Comparison of ENCODE assay signal across 8 mouse cellular contexts in the genomic region with DNA sequence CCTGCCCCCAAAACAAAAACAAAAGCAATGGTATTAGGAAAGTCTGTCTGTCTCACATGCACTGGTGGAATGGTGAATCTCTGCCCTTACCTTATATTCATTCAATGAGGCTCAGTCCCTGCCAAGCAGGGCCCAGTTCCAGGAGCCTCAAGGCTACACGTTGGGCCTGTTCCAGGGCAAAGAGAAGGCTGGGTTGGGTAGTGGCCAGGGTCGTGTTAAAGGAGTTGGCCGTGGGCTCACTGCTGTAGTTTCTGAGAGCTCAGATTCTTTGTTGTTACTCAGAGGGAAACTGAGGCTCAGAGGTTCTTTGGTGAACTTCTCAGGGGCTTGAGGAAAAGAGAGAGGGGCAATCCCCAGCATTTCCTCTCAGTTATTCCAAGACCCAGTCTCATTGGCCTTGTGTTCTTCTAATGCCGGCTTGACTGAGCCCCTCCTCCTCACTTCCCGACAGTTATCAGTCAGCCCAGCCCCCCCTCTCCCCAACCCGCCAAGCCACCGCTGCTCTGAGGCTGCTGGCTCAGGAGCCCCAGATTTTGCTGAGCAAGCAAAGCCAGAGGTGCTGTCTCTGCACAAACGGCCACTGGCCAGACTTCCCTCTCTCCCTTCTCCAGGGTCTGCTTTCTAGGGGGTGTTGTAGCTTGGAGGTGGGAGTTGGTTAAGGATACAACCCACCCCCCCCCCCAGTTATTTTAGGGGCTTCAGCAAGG. TPM values are rescaled to one million over a fixed set of nuclear protein-coding genes. Genes with fewer than 3 reads are reported as not detected.
DNase-seq lines count a peak whose midpoint lies in the region; ATAC-seq and TF ChIP-seq lines count a peak whose summit lies in the region.

No protein-coding gene starts in this region.

- H3K27me3 ChIP-seq in forebrain, embryonic 16.5 days (replicated peaks; ENCODE audit: control insufficient read depth, insufficient read depth, low read length): no peaks in the 10 kb centered on the region
- H3K27me3 ChIP-seq in hindbrain, embryonic 16.5 days (replicated peaks; ENCODE audit: control insufficient read depth, insufficient read depth, low read length): no peaks in the 10 kb centered on the region
- no peaks in the 10 kb centered on the region for H3K27me3 ChIP-seq in liver, embryonic 12.5 days (replicated peaks)
- H3K27me3 ChIP-seq in stomach, postnatal 0 days (ENCODE audit: control insufficient read depth, insufficient read depth, low read length): no peaks in the 10 kb centered on the region

- no peak overlapping the region for H3K9ac ChIP-seq in forebrain, embryonic 16.5 days (replicated peaks; ENCODE audit: low read depth, low read length)
- H3K9ac ChIP-seq in hindbrain, embryonic 16.5 days (ENCODE audit: low read depth, low read length): 0 out of 2 replicates have a peak overlapping the region, but pooled peaks have one; percentile 2
- peak overlapping the region; percentile 29; the same call in 1 of the 2 replicates for H3K9ac ChIP-seq in liver, embryonic 12.5 days
- no peak overlapping the region for H3K9ac ChIP-seq in stomach, postnatal 0 days (ENCODE audit: low read length)

- no peak overlapping the region for H3K27ac ChIP-seq in forebrain, embryonic 16.5 days (ENCODE audit: low read length)
- peak overlapping the region; percentile 64; the same call in 1 of the 2 replicates for H3K27ac ChIP-seq in hindbrain, embryonic 16.5 days (ENCODE audit: low read depth, low read length)
- peak overlapping the region; percentile 67 for H3K27ac ChIP-seq in liver, embryonic 12.5 days
- 0 out of 2 replicates have a peak overlapping the region, but pooled peaks have one; percentile 45 for H3K27ac ChIP-seq in stomach, postnatal 0 days (replicated peaks)

- no peak for TF ChIP-seq CTCF in stomach, postnatal 0 days (IDR thresholded peaks at IDR 0.05; ENCODE audit: low read depth)

- no peak overlapping the region for H3K4me2 ChIP-seq in forebrain, embryonic 16.5 days (ENCODE audit: low read length)
- peak overlapping the region; percentile 12; the same call in 1 of the 2 replicates for H3K4me2 ChIP-seq in hindbrain, embryonic 16.5 days (ENCODE audit: low read length)
- H3K4me2 ChIP-seq in liver, embryonic 12.5 days: peak overlapping the region; percentile 23
- H3K4me2 ChIP-seq in stomach, postnatal 0 days (replicated peaks; ENCODE audit: low read depth): no peak overlapping the region

- DNase-seq in layer of hippocampus, adult 9-11 months: peak; percentile 86
- no peak for DNase-seq in layer of hippocampus, adult 8-10 months (ENCODE audit: low spot score in 2 of 2)
- DNase-seq in adrenal gland, adult (ENCODE audit: inconsistent age in 2 of 2, low spot score in 1 of 2): peak; percentile 86 to 96
- no peak for DNase-seq in stomach, postnatal 0 days (ENCODE audit: low spot score)
- no peak for DNase-seq in spleen, postnatal 4 days (ENCODE audit: low spot score in 2 of 2)

- peak; percentile 63 for ATAC-seq in forebrain, embryonic 16.5 days
- ATAC-seq in hindbrain, embryonic 16.5 days: peak; percentile 73
- ATAC-seq in liver, embryonic 12.5 days: peak; percentile 30; the same call in 1 of the 2 replicates
- ATAC-seq in stomach, postnatal 0 days (ENCODE audit: low FRiP score, low TSS enrichment): no peak

- H3K4me3 ChIP-seq in forebrain, embryonic 16.5 days (replicated peaks; ENCODE audit: low read length): no peak overlapping the region
- no peak overlapping the region for H3K4me3 ChIP-seq in hindbrain, embryonic 16.5 days (ENCODE audit: low read length)
- H3K4me3 ChIP-seq in liver, embryonic 12.5 days: no peak overlapping the region
- no peak overlapping the region for H3K4me3 ChIP-seq in stomach, postnatal 0 days (ENCODE audit: low read depth, low read length)

- H3K36me3 ChIP-seq in forebrain, embryonic 16.5 days (ENCODE audit: control insufficient read depth, insufficient read depth): no peaks in the 10 kb centered on the region
- H3K36me3 ChIP-seq in hindbrain, embryonic 16.5 days (ENCODE audit: control insufficient read depth, insufficient read depth, low read length): no peaks in the 10 kb centered on the region
- H3K36me3 ChIP-seq in liver, embryonic 12.5 days: peaks cover 99% of the 10 kb centered on the region
- H3K36me3 ChIP-seq in stomach, postnatal 0 days (ENCODE audit: control insufficient read depth, insufficient read depth, low read length): no peaks in the 10 kb centered on the region; the same call in 1 of the 2 replicates

- TF ChIP-seq EP300 in stomach, postnatal 0 days (optimal IDR thresholded peaks at IDR 0.05): no peak

- 14% methylated on average over 8 of the region's 8 CpGs for WGBS in forebrain, embryonic 16.5 days
- 17% methylated on average over 8 of the region's 8 CpGs for WGBS in hindbrain, embryonic 16.5 days
- 16% methylated on average over 8 of the region's 8 CpGs for WGBS in liver, embryonic 12.5 days (ENCODE audit: insufficient replicate concordance)
- WGBS in stomach, postnatal 0 days: 11% methylated on average over 8 of the region's 8 CpGs

- H3K9me3 ChIP-seq in forebrain, embryonic 16.5 days (ENCODE audit: control insufficient read depth, low read length): no peaks in the 10 kb centered on the region
- H3K9me3 ChIP-seq in hindbrain, embryonic 16.5 days (ENCODE audit: control insufficient read depth, low read length): no peaks in the 10 kb centered on the region
- no peaks in the 10 kb centered on the region for H3K9me3 ChIP-seq in liver, embryonic 12.5 days (replicated peaks)
- no peaks in the 10 kb centered on the region for H3K9me3 ChIP-seq in stomach, postnatal 0 days (ENCODE audit: control insufficient read depth, low read length)

- H3K4me1 ChIP-seq in forebrain, embryonic 16.5 days (replicated peaks; ENCODE audit: control insufficient read depth, insufficient read depth, low read length): peaks cover 10% of the 10 kb centered on the region
- H3K4me1 ChIP-seq in hindbrain, embryonic 16.5 days (ENCODE audit: control insufficient read depth, insufficient read depth, low read depth, low read length): peaks cover 13% of the 10 kb centered on the region
- H3K4me1 ChIP-seq in liver, embryonic 12.5 days: peaks cover 63% of the 10 kb centered on the region
- peaks cover 6% of the 10 kb centered on the region; the same call in 1 of the 2 replicates for H3K4me1 ChIP-seq in stomach, postnatal 0 days (replicated peaks; ENCODE audit: control insufficient read depth, insufficient read depth)

RNA-seq across cellular contexts. Expression of gene Fads3, which starts 16.0 kb away (rescaled TPM):
- 10 to 100 TPM; 23.6 to 33.3 (median 25.8) TPM for total RNA-seq in layer of hippocampus, adult 8-10 months (2022)
- 14.1 and 20.9 TPM in 2 replicates for polyA plus RNA-seq in forebrain, embryonic 16.5 days (2015; fragmentation: Nextera tagmentation; extraction: Ambion mirVana)
- 39.7 and 42.1 TPM in 2 replicates for polyA plus RNA-seq in hindbrain, embryonic 16.5 days (2015; fragmentation: Nextera tagmentation; extraction: Ambion mirVana)
- 6.9 and 10.0 TPM in 2 replicates for polyA plus RNA-seq in liver, embryonic 12.5 days (2016; fragmentation: Nextera tagmentation; extraction: Ambion mirVana)
- 27.5 and 31.2 TPM in 2 replicates for polyA plus RNA-seq in stomach, postnatal 0 days (2015; fragmentation: Nextera tagmentation; extraction: Ambion mirVana)

RNA-seq across cellular contexts. Expression of gene Rab3il1, which starts 23.9 kb away (rescaled TPM):
- 10 to 100 TPM in 3 of 4 experiments, 1 to 10 TPM in 1; 9.4 to 20.4 (median 14.0) TPM for total RNA-seq in layer of hippocampus, adult 8-10 months (2022)
- polyA plus RNA-seq in forebrain, embryonic 16.5 days (2015; fragmentation: Nextera tagmentation; extraction: Ambion mirVana): 18.0 and 18.4 TPM in 2 replicates
- 22.1 and 25.6 TPM in 2 replicates for polyA plus RNA-seq in hindbrain, embryonic 16.5 days (2015; fragmentation: Nextera tagmentation; extraction: Ambion mirVana)
- 189 and 191 TPM in 2 replicates for polyA plus RNA-seq in liver, embryonic 12.5 days (2016; fragmentation: Nextera tagmentation; extraction: Ambion mirVana)
- 14.7 and 14.8 TPM in 2 replicates for polyA plus RNA-seq in stomach, postnatal 0 days (2015; fragmentation: Nextera tagmentation; extraction: Ambion mirVana)

RNA-seq across cellular contexts. Expression of gene Best1, which starts 23.9 kb away (rescaled TPM):
- total RNA-seq in layer of hippocampus, adult 8-10 months (2022): 1 to 10 TPM in 2 of 4 experiments, under 1 TPM in 2; 0.76 to 2.1 (median 1.1) TPM
- 1.2 and 1.5 TPM in 2 replicates for polyA plus RNA-seq in forebrain, embryonic 16.5 days (2015; fragmentation: Nextera tagmentation; extraction: Ambion mirVana)
- polyA plus RNA-seq in hindbrain, embryonic 16.5 days (2015; fragmentation: Nextera tagmentation; extraction: Ambion mirVana): 2.5 and 3.2 TPM in 2 replicates
- 0.17 and 0.32 TPM in 2 replicates for polyA plus RNA-seq in liver, embryonic 12.5 days (2016; fragmentation: Nextera tagmentation; extraction: Ambion mirVana)
- polyA plus RNA-seq in stomach, postnatal 0 days (2015; fragmentation: Nextera tagmentation; extraction: Ambion mirVana): 0.36 and 0.58 TPM in 2 replicates

RNA-seq across cellular contexts. Expression of gene Fth1, which starts 44.9 kb away (rescaled TPM):
- total RNA-seq in layer of hippocampus, adult 8-10 months (2022): 1,000 to 10,000 TPM; 3,051 to 4,196 (median 3,526) TPM
- polyA plus RNA-seq in forebrain, embryonic 16.5 days (2015; fragmentation: Nextera tagmentation; extraction: Ambion mirVana): 1,497 and 1,681 TPM in 2 replicates
- polyA plus RNA-seq in hindbrain, embryonic 16.5 days (2015; fragmentation: Nextera tagmentation; extraction: Ambion mirVana): 1,751 and 1,961 TPM in 2 replicates
- polyA plus RNA-seq in liver, embryonic 12.5 days (2016; fragmentation: Nextera tagmentation; extraction: Ambion mirVana): 5,199 and 5,262 TPM in 2 replicates
- 2,976 and 2,992 TPM in 2 replicates for polyA plus RNA-seq in stomach, postnatal 0 days (2015; fragmentation: Nextera tagmentation; extraction: Ambion mirVana)

Comparison
In these comparisons a context has a peak if more than half of its experiments do, and no peak if none do; other contexts are left out.
1. DNase-seq: peak in layer of hippocampus, adult 9-11 months (single experiment) and adrenal gland, adult (2 of 2); none in layer of hippocampus, adult 8-10 months (0 of 2), stomach, postnatal 0 days (single experiment) and spleen, postnatal 4 days (0 of 2).
2. H3K4me2 ChIP-seq: peak in hindbrain, embryonic 16.5 days (single experiment) and liver, embryonic 12.5 days (single experiment); none in forebrain, embryonic 16.5 days (single experiment) and stomach, postnatal 0 days (single experiment).
3. H3K9ac ChIP-seq: peak in hindbrain, embryonic 16.5 days (single experiment) and liver, embryonic 12.5 days (single experiment); none in forebrain, embryonic 16.5 days (single experiment) and stomach, postnatal 0 days (single experiment).